Mouse (Mus musculus): ENCODE data around the gene H2al1b.

The H2al1b gene

DNA sequence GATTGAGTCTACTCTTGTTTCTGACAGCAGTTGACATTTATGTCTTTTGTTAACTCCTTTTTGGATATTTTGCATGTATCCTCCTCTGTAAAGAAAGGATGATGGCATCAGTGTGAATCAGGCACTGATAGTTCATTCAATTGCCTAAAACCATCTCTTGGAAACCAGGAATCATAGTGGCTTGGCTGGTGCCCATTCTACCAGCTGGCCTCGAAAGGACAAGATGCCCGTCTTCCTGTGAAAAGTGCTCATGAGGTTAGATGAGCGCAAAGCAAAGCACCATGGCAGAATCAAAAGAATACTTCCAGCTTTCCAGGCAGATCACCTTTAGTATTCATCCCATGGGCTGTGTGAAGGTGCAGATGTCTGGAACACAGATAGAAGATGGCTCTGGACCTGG lies 44.5 kb downstream of the H2al1b start:
- no peak for DNase-seq (ENCODE audit: low spot score)
